In genomic region chr11:55087006-55087405, GRCm38 (mm10) we compare ENCODE assay signal across 8 mouse cellular contexts. TPM values are rescaled to one million over a fixed set of nuclear protein-coding genes. Genes with fewer than 3 reads are reported as not detected.
A peak's percentile ranks its signal among the peaks of the same experiment; 100 is the strongest.
DNase-seq lines count a peak whose midpoint lies in the region; ATAC-seq and TF ChIP-seq lines count a peak whose summit lies in the region.

No protein-coding gene starts in this region.

- H3K27me3 ChIP-seq in midbrain, embryonic 10.5 days (ENCODE audit: low read depth, poor library complexity, severe bottlenecking) = peaks cover 6% of the 10 kb centered on the region; the same call in 1 of the 2 replicates
- H3K27me3 ChIP-seq in midbrain, embryonic 16.5 days (ENCODE audit: control insufficient read depth, insufficient read depth, low read depth, low read length) = no peaks in the 10 kb centered on the region
- H3K27me3 ChIP-seq in forebrain, embryonic 14.5 days (replicated peaks; ENCODE audit: control insufficient read depth, insufficient read depth, low read length) = no peaks in the 10 kb centered on the region
- no peaks in the 10 kb centered on the region for H3K27me3 ChIP-seq in hindbrain, embryonic 14.5 days (ENCODE audit: control insufficient read depth, insufficient read depth, low read length)
- H3K27me3 ChIP-seq in midbrain, postnatal 0 days (ENCODE audit: insufficient read depth, low read length) = no peaks in the 10 kb centered on the region
- H3K27me3 ChIP-seq in stomach, embryonic 16.5 days (ENCODE audit: control insufficient read depth, insufficient read depth, low read length) = no peaks in the 10 kb centered on the region

- H3K27ac ChIP-seq in midbrain, embryonic 10.5 days (replicated peaks) = no peak overlapping the region
- no peak overlapping the region for H3K27ac ChIP-seq in midbrain, embryonic 16.5 days (ENCODE audit: low read length)
- H3K27ac ChIP-seq in forebrain, embryonic 14.5 days (ENCODE audit: low read depth, low read length) = no peak overlapping the region
- no peak overlapping the region for H3K27ac ChIP-seq in hindbrain, embryonic 14.5 days
- H3K27ac ChIP-seq in midbrain, postnatal 0 days (ENCODE audit: low read depth, low read length) = no peak overlapping the region
- H3K27ac ChIP-seq in stomach, embryonic 16.5 days (ENCODE audit: low read length) = no peak overlapping the region

- DNase-seq in midbrain, embryonic 10.5 days (ENCODE audit: low spot score) = peak; percentile 79
- peak; percentile 51 for DNase-seq in c-Kit-positive CD71-positive TER-119-negative erythroid progenitor cells, embryonic 14.5 days (ENCODE audit: low read depth)
- peak; percentile 84 for DNase-seq in forebrain, embryonic 14.5 days (ENCODE audit: low spot score)
- DNase-seq in hindbrain, embryonic 14.5 days (ENCODE audit: low spot score) = peak; percentile 88
- peak; percentile 69 to 71 for DNase-seq in left cerebral cortex, postnatal 25 days (ENCODE audit: low spot score in 2 of 2)
- peak; percentile 81 for DNase-seq in midbrain, postnatal 0 days (ENCODE audit: low spot score)

- peak; percentile 97 for TF ChIP-seq CTCF in midbrain, postnatal 0 days (IDR thresholded peaks at IDR 0.05)

- H3K4me3 ChIP-seq in midbrain, embryonic 10.5 days = no peak overlapping the region
- H3K4me3 ChIP-seq in midbrain, embryonic 16.5 days (ENCODE audit: low read depth, low read length) = no peak overlapping the region
- no peak overlapping the region for H3K4me3 ChIP-seq in forebrain, embryonic 14.5 days (ENCODE audit: low read depth, low read length)
- no peak overlapping the region for H3K4me3 ChIP-seq in hindbrain, embryonic 14.5 days (replicated peaks; ENCODE audit: low read length)
- H3K4me3 ChIP-seq in midbrain, postnatal 0 days (ENCODE audit: low read depth, low read length) = no peak overlapping the region
- no peak overlapping the region for H3K4me3 ChIP-seq in stomach, embryonic 16.5 days (replicated peaks; ENCODE audit: low read length)

- 5% methylated on average over 10 of the region's 10 CpGs for WGBS in midbrain, embryonic 10.5 days
- 5% methylated on average over 10 of the region's 10 CpGs for WGBS in midbrain, embryonic 16.5 days
- WGBS in forebrain, embryonic 14.5 days = 5% methylated on average over 10 of the region's 10 CpGs
- 7% methylated on average over 10 of the region's 10 CpGs for WGBS in hindbrain, embryonic 14.5 days
- 3% methylated on average over 10 of the region's 10 CpGs for WGBS in midbrain, postnatal 0 days
- WGBS in stomach, embryonic 16.5 days = 7% methylated on average over 10 of the region's 10 CpGs

- H3K4me1 ChIP-seq in midbrain, embryonic 10.5 days = peaks cover 3% of the 10 kb centered on the region
- H3K4me1 ChIP-seq in midbrain, embryonic 16.5 days (ENCODE audit: control insufficient read depth, insufficient read depth, low read length) = no peaks in the 10 kb centered on the region
- no peaks in the 10 kb centered on the region for H3K4me1 ChIP-seq in forebrain, embryonic 14.5 days (ENCODE audit: control insufficient read depth, insufficient read depth, low read length)
- no peaks in the 10 kb centered on the region for H3K4me1 ChIP-seq in hindbrain, embryonic 14.5 days (replicated peaks; ENCODE audit: control insufficient read depth, insufficient read depth, low read length)
- H3K4me1 ChIP-seq in midbrain, postnatal 0 days (ENCODE audit: insufficient read depth, low read length) = no peaks in the 10 kb centered on the region
- H3K4me1 ChIP-seq in stomach, embryonic 16.5 days (ENCODE audit: control insufficient read depth, insufficient read depth, low read length) = no peaks in the 10 kb centered on the region

- ATAC-seq in midbrain, embryonic 16.5 days = no peak
- peak; percentile 55; the same call in 1 of the 2 replicates for ATAC-seq in forebrain, embryonic 14.5 days
- ATAC-seq in hindbrain, embryonic 14.5 days (ENCODE audit: low FRiP score) = no peak
- ATAC-seq in midbrain, postnatal 0 days (ENCODE audit: low FRiP score) = no peak
- ATAC-seq in stomach, embryonic 16.5 days (ENCODE audit: insufficient read depth, low FRiP score) = peak; percentile 56; the same call in 1 of the 2 replicates

- H3K4me2 ChIP-seq in midbrain, embryonic 16.5 days (ENCODE audit: low read length) = no peak overlapping the region
- no peak overlapping the region for H3K4me2 ChIP-seq in forebrain, embryonic 14.5 days (ENCODE audit: low read length)
- no peak overlapping the region for H3K4me2 ChIP-seq in hindbrain, embryonic 14.5 days (replicated peaks)
- no peak overlapping the region for H3K4me2 ChIP-seq in midbrain, postnatal 0 days (ENCODE audit: low read depth, low read length, poor library complexity, severe bottlenecking)
- no peak overlapping the region for H3K4me2 ChIP-seq in stomach, embryonic 16.5 days (ENCODE audit: low read depth, low read length)

- H3K9me3 ChIP-seq in midbrain, embryonic 10.5 days (replicated peaks) = 0 out of 2 replicates have a peak, but pooled peaks cover 3% of the 10 kb centered on the region
- no peaks in the 10 kb centered on the region for H3K9me3 ChIP-seq in midbrain, embryonic 16.5 days (replicated peaks; ENCODE audit: control insufficient read depth, low read length, poor library complexity, severe bottlenecking)
- no peaks in the 10 kb centered on the region for H3K9me3 ChIP-seq in forebrain, embryonic 14.5 days (replicated peaks; ENCODE audit: control insufficient read depth, low read length)
- H3K9me3 ChIP-seq in hindbrain, embryonic 14.5 days (ENCODE audit: control insufficient read depth, low read length) = no peaks in the 10 kb centered on the region
- no peaks in the 10 kb centered on the region for H3K9me3 ChIP-seq in midbrain, postnatal 0 days (ENCODE audit: low read length)
- H3K9me3 ChIP-seq in stomach, embryonic 16.5 days (replicated peaks; ENCODE audit: control insufficient read depth, low read length) = no peaks in the 10 kb centered on the region

- intact Hi-C loops in left cerebral cortex, postnatal 25 days (cut with DNase I) = loop anchor here (2.0 to 5.0 kb wide), 3 partner anchors 40 to 155 kb away; no protein-coding TSS in a partner anchor

- H3K9ac ChIP-seq in midbrain, embryonic 16.5 days (ENCODE audit: low read depth, low read length) = no peak overlapping the region
- no peak overlapping the region for H3K9ac ChIP-seq in forebrain, embryonic 14.5 days (ENCODE audit: low read length)
- no peak overlapping the region for H3K9ac ChIP-seq in hindbrain, embryonic 14.5 days
- H3K9ac ChIP-seq in midbrain, postnatal 0 days (replicated peaks; ENCODE audit: low read length, poor library complexity, severe bottlenecking) = no peak overlapping the region
- no peak overlapping the region for H3K9ac ChIP-seq in stomach, embryonic 16.5 days (ENCODE audit: low read length)

- no peaks in the 10 kb centered on the region for H3K36me3 ChIP-seq in midbrain, embryonic 10.5 days
- no peaks in the 10 kb centered on the region for H3K36me3 ChIP-seq in midbrain, embryonic 16.5 days (ENCODE audit: control insufficient read depth, insufficient read depth, low read length)
- H3K36me3 ChIP-seq in forebrain, embryonic 14.5 days (ENCODE audit: control insufficient read depth, insufficient read depth, low read length) = no peaks in the 10 kb centered on the region
- H3K36me3 ChIP-seq in hindbrain, embryonic 14.5 days (replicated peaks; ENCODE audit: control insufficient read depth, insufficient read depth) = no peaks in the 10 kb centered on the region
- H3K36me3 ChIP-seq in midbrain, postnatal 0 days (ENCODE audit: insufficient read depth, low read length) = no peaks in the 10 kb centered on the region
- H3K36me3 ChIP-seq in stomach, embryonic 16.5 days (ENCODE audit: control insufficient read depth, insufficient read depth, low read length) = no peaks in the 10 kb centered on the region

RNA-seq across cellular contexts. Expression of gene Ccdc69, which starts 9.1 kb away (rescaled TPM):
- polyA plus RNA-seq in midbrain, embryonic 10.5 days (2016; fragmentation: Nextera tagmentation; extraction: Ambion mirVana) = 0.34 and 0.39 TPM in 2 replicates
- polyA plus RNA-seq in midbrain, embryonic 16.5 days (2015; fragmentation: Nextera tagmentation; extraction: Ambion mirVana) = 0.19 and 0.27 TPM in 2 replicates
- 0.20 and 0.56 TPM in 2 replicates for polyA plus RNA-seq in forebrain, embryonic 14.5 days (2014; fragmentation: Nextera tagmentation; extraction: Ambion mirVana)
- 0.20 and 0.36 TPM in 2 replicates for polyA plus RNA-seq in hindbrain, embryonic 14.5 days (2014; fragmentation: Nextera tagmentation; extraction: Ambion mirVana)
- total RNA-seq in left cerebral cortex, postnatal 25 days (2021) = under 1 TPM; 0.32 to 0.37 TPM
- total RNA-seq in midbrain, postnatal 0 days (2014; rRNA removed) = 0.33 and 2.2 TPM in 2 replicates
- 0.39 and 0.52 TPM in 2 replicates for polyA plus RNA-seq in midbrain, postnatal 0 days (2015; fragmentation: Nextera tagmentation; extraction: Ambion mirVana)
- 3.5 and 3.7 TPM in 2 replicates for polyA plus RNA-seq in stomach, embryonic 16.5 days (2015; fragmentation: Nextera tagmentation; extraction: Ambion mirVana)

RNA-seq across cellular contexts. Expression of gene Gm2a, which starts 10.9 kb away (rescaled TPM):
- 9.3 and 11.9 TPM in 2 replicates for polyA plus RNA-seq in midbrain, embryonic 10.5 days (2016; fragmentation: Nextera tagmentation; extraction: Ambion mirVana)
- 22.3 and 32.5 TPM in 2 replicates for polyA plus RNA-seq in midbrain, embryonic 16.5 days (2015; fragmentation: Nextera tagmentation; extraction: Ambion mirVana)
- polyA plus RNA-seq in forebrain, embryonic 14.5 days (2014; fragmentation: Nextera tagmentation; extraction: Ambion mirVana) = 22.5 and 22.8 TPM in 2 replicates
- polyA plus RNA-seq in hindbrain, embryonic 14.5 days (2014; fragmentation: Nextera tagmentation; extraction: Ambion mirVana) = 32.9 and 35.8 TPM in 2 replicates
- total RNA-seq in left cerebral cortex, postnatal 25 days (2021) = 10 to 100 TPM; 38.4 to 41.4 TPM
- total RNA-seq in midbrain, postnatal 0 days (2014; rRNA removed) = 31.5 and 46.4 TPM in 2 replicates
- 50.0 and 55.7 TPM in 2 replicates for polyA plus RNA-seq in midbrain, postnatal 0 days (2015; fragmentation: Nextera tagmentation; extraction: Ambion mirVana)
- 26.5 and 28.8 TPM in 2 replicates for polyA plus RNA-seq in stomach, embryonic 16.5 days (2015; fragmentation: Nextera tagmentation; extraction: Ambion mirVana)

RNA-seq across cellular contexts. Expression of gene Anxa6, which starts 53.8 kb away (rescaled TPM):
- 53.9 and 71.1 TPM in 2 replicates for polyA plus RNA-seq in midbrain, embryonic 10.5 days (2016; fragmentation: Nextera tagmentation; extraction: Ambion mirVana)
- polyA plus RNA-seq in midbrain, embryonic 16.5 days (2015; fragmentation: Nextera tagmentation; extraction: Ambion mirVana) = 36.3 and 37.0 TPM in 2 replicates
- polyA plus RNA-seq in forebrain, embryonic 14.5 days (2014; fragmentation: Nextera tagmentation; extraction: Ambion mirVana) = 41.6 and 48.5 TPM in 2 replicates
- 68.9 and 71.4 TPM in 2 replicates for polyA plus RNA-seq in hindbrain, embryonic 14.5 days (2014; fragmentation: Nextera tagmentation; extraction: Ambion mirVana)
- total RNA-seq in left cerebral cortex, postnatal 25 days (2021) = 10 to 100 TPM; 81.1 to 89.5 TPM
- 48.2 and 51.5 TPM in 2 replicates for total RNA-seq in midbrain, postnatal 0 days (2014; rRNA removed)
- polyA plus RNA-seq in midbrain, postnatal 0 days (2015; fragmentation: Nextera tagmentation; extraction: Ambion mirVana) = 37.6 and 39.3 TPM in 2 replicates
- 364 and 365 TPM in 2 replicates for polyA plus RNA-seq in stomach, embryonic 16.5 days (2015; fragmentation: Nextera tagmentation; extraction: Ambion mirVana)

Comparison
In these comparisons a context has a peak if more than half of its experiments do, and no peak if none do; other contexts are left out.
1. ATAC-seq: peak in forebrain, embryonic 14.5 days (single experiment) and stomach, embryonic 16.5 days (single experiment); none in midbrain, embryonic 16.5 days (single experiment), hindbrain, embryonic 14.5 days (single experiment) and midbrain, postnatal 0 days (single experiment).
2. Peak in every context shown above with its lines, with median percentiles within 50 percentile points of each other: DNase-seq.